Mouse (Mus musculus): ENCODE measurements around the gene Ppp1r15a.
"Not testable (repeated sequence)": the region's sequence is repeated elsewhere in the genome, so short reads cannot be mapped to it uniquely, and the experiment has no call there.

The Ppp1r15a gene

GRCm38 (mm10) chr7:45550821-45551511 is 24.9 kb upstream of the Ppp1r15a start:
- no peak for DNase-seq

GRCm38 (mm10) chr7:45549641-45550436 is 23.8 kb upstream of the Ppp1r15a start:
- no peak for DNase-seq

GRCm38 (mm10) chr7:45544525-45544924 is 18.5 kb upstream of the Ppp1r15a start:
- no peak for DNase-seq

- DNase-seq = no peak
These were observed 14.1 kb upstream of the Ppp1r15a start for GRCm38 (mm10) chr7:45540213-45540612.

- no peak for DNase-seq
These were observed 13.0 kb upstream of the Ppp1r15a start for GRCm38 (mm10) chr7:45539095-45539494.

GRCm38 (mm10) chr7:45538163-45539041 is 12.3 kb upstream of the Ppp1r15a start:
- peak in 1 of 2 experiments; percentile 21 for DNase-seq

- no peak for DNase-seq
These were observed 11.5 kb upstream of the Ppp1r15a start for GRCm38 (mm10) chr7:45537602-45538001.

- no peak for DNase-seq
These were observed 9.6 kb upstream of the Ppp1r15a start for GRCm38 (mm10) chr7:45535676-45536075.

GRCm38 (mm10) chr7:45530643-45531042 is 4.6 kb upstream of the Ppp1r15a start:
- no peak for DNase-seq

GRCm38 (mm10) chr7:45529461-45529860 is 3.4 kb upstream of the Ppp1r15a start:
- DNase-seq = no peak

- DNase-seq = not testable (repeated sequence)
These were observed 1.1 kb upstream of the Ppp1r15a start for GRCm38 (mm10) chr7:45527169-45527568.

- peak in 1 of 2 experiments; percentile 19 for DNase-seq
These were observed 529 bp upstream of the Ppp1r15a start for GRCm38 (mm10) chr7:45526474-45527120.

GRCm38 (mm10) chr7:45524841-45525621 is 1.0 kb downstream of the Ppp1r15a start:
- DNase-seq = no peak

- DNase-seq = no peak
These were observed 2.3 kb downstream of the Ppp1r15a start for GRCm38 (mm10) chr7:45523678-45524170.

GRCm38 (mm10) chr7:45522957-45523676 is 3.0 kb downstream of the Ppp1r15a start:
- DNase-seq = peak in 1 of 2 experiments; percentile 22

- DNase-seq = no peak
These were observed 3.8 kb downstream of the Ppp1r15a start for GRCm38 (mm10) chr7:45522194-45522752.

GRCm38 (mm10) chr7:45521728-45522184 is 4.3 kb downstream of the Ppp1r15a start:
- DNase-seq = peak; percentile 89 to 92

- no peak for DNase-seq
These were observed 5.5 kb downstream of the Ppp1r15a start for GRCm38 (mm10) chr7:45520605-45521004.

GRCm38 (mm10) chr7:45519345-45520120 is 6.5 kb downstream of the Ppp1r15a start:
- DNase-seq = peak; percentile 41 to 55
